Comparison of ENCODE assay signal across 25 mouse cellular contexts in the genomic region with DNA sequence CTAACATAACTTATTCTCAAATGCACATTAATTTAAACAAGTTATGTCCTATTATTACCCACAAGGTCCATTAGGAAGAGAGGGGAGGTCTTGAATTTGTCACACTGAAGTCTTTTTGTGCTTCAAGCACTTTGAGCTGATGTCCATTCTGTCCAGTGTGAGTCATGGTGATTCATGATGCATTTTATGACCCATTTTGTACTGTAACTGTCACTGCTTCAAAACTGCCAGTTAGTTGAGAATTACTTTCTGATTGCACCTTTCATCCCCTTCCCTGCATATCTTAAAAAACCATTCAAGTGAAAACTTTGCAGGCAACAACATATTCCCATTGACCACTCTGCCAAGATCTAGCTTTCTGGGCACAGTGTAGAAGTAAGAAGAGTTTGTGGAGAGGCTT. TPM values are rescaled to one million over a fixed set of nuclear protein-coding genes. Genes with fewer than 3 reads are reported as not detected.
A peak's percentile ranks its signal among the peaks of the same experiment; 100 is the strongest.
DNase-seq lines count a peak whose midpoint lies in the region; ATAC-seq and TF ChIP-seq lines count a peak whose summit lies in the region.
"Had no signal": no experiment of that assay in that cellular context is flagged by ENCODE, and none has a peak within 500 bp of the region (broad histone marks: within the 10 kb centered on the region; RNA-seq: fewer than 3 reads in every experiment).

No protein-coding gene starts in this region.

- H3K79me3 ChIP-seq in C2C12 (ENCODE audit: low read depth) = no peaks in the 10 kb centered on the region

- H3K36me3 ChIP-seq in C2C12 (ENCODE audit: control insufficient read depth, insufficient read depth) = no peaks in the 10 kb centered on the region
- H3K36me3 ChIP-seq in kidney, embryonic 14.5 days (ENCODE audit: control insufficient read depth, insufficient read depth, low read length) = no peaks in the 10 kb centered on the region
- H3K36me3 ChIP-seq: embryonic facial prominence, embryonic 13.5 days; embryonic facial prominence, embryonic 15.5 days; forebrain, embryonic 10.5 days; forebrain, embryonic 12.5 days had no signal

- TF ChIP-seq CTCF in C2C12 (IDR thresholded peaks at IDR 0.05; ENCODE audit: control insufficient read depth, insufficient read depth, insufficient read length) (no peak), Patski (IDR thresholded peaks at IDR 0.05) (no peak)

- no peaks in the 10 kb centered on the region for H3K9me3 ChIP-seq in kidney, embryonic 14.5 days (ENCODE audit: control insufficient read depth, low read length)
- H3K9me3 ChIP-seq: embryonic facial prominence, embryonic 13.5 days; embryonic facial prominence, embryonic 15.5 days; forebrain, embryonic 10.5 days; forebrain, embryonic 12.5 days had no signal

- CTCF ChIA-PET in Patski (lab: Charles Lee) = no interaction called here

- ATAC-seq in Patski = peak; percentile 46
- no peak for ATAC-seq in kidney, embryonic 14.5 days (ENCODE audit: low FRiP score, low TSS enrichment)
- ATAC-seq: forebrain, embryonic 14.5 days; forebrain, embryonic 16.5 days had no signal

- no peak overlapping the region for H3K27ac ChIP-seq in kidney, embryonic 14.5 days (ENCODE audit: low read depth, low read length)
- H3K27ac ChIP-seq: embryonic facial prominence, embryonic 13.5 days; embryonic facial prominence, embryonic 15.5 days; forebrain, embryonic 10.5 days; forebrain, embryonic 12.5 days had no signal

- H3K4me2 ChIP-seq in kidney, embryonic 14.5 days (replicated peaks; ENCODE audit: low read depth, low read length) = no peak overlapping the region
- H3K4me2 ChIP-seq: embryonic facial prominence, embryonic 13.5 days; embryonic facial prominence, embryonic 15.5 days; forebrain, embryonic 12.5 days had no signal

- no peak overlapping the region for H3K4me3 ChIP-seq in C2C12 (ENCODE audit: insufficient read depth, poor library complexity, severe bottlenecking)
- H3K4me3 ChIP-seq in kidney, embryonic 14.5 days (ENCODE audit: low read length) = no peak overlapping the region
- H3K4me3 ChIP-seq: embryonic facial prominence, embryonic 13.5 days; embryonic facial prominence, embryonic 15.5 days; erythroblast, embryonic 14.5 days; forebrain, embryonic 10.5 days; forebrain, embryonic 12.5 days had no signal

- no peaks in the 10 kb centered on the region for H3K27me3 ChIP-seq in C2C12 (ENCODE audit: control insufficient read depth, insufficient read depth, insufficient read length)
- H3K27me3 ChIP-seq in Patski = no peaks in the 10 kb centered on the region
- no peaks in the 10 kb centered on the region for H3K27me3 ChIP-seq in kidney, embryonic 14.5 days (ENCODE audit: control insufficient read depth, insufficient read depth, low read length)
- H3K27me3 ChIP-seq: embryonic facial prominence, embryonic 13.5 days; embryonic facial prominence, embryonic 15.5 days; forebrain, embryonic 12.5 days had no signal

- POLR2A ChIA-PET in Patski (lab: Charles Lee) = no interaction called here

- in situ Hi-C loops in Patski (cut with MboI; ENCODE audit: low pct_unique_long_range_greater_than_20kb) = no loop called here

- H3K9ac ChIP-seq in kidney, embryonic 14.5 days (ENCODE audit: low read depth, low read length) = no peak overlapping the region
- H3K9ac ChIP-seq: embryonic facial prominence, embryonic 13.5 days; embryonic facial prominence, embryonic 15.5 days; forebrain, embryonic 12.5 days had no signal

- H3K4me1 ChIP-seq in kidney, embryonic 14.5 days (ENCODE audit: control insufficient read depth, insufficient read depth, low read length) = no peaks in the 10 kb centered on the region
- H3K4me1 ChIP-seq: embryonic facial prominence, embryonic 13.5 days; embryonic facial prominence, embryonic 15.5 days; forebrain, embryonic 10.5 days; forebrain, embryonic 12.5 days had no signal

- no peak overlapping the region for H3ac ChIP-seq in C2C12 (ENCODE audit: control insufficient read depth, insufficient read length, low read depth)

- no peaks in the 10 kb centered on the region for H3K79me2 ChIP-seq in C2C12 (ENCODE audit: control insufficient read depth, insufficient read depth)

- DNase-seq in 3T3-L1 (ENCODE audit: low read depth, low spot score) (peak; percentile 64), Patski (ENCODE audit: low read depth, low spot score) (no peak)
- peak; percentile 67 for DNase-seq in Muller cell, postnatal 12 days (ENCODE audit: inconsistent ontology term)
- no peak for DNase-seq in ovary, postnatal 10 days (ENCODE audit: low spot score)
- DNase-seq in layer of hippocampus, adult 9-10 months (ENCODE audit: low spot score) = no peak
- no peak for DNase-seq in retina, embryonic 14.5 days (ENCODE audit: low spot score)
- DNase-seq: adrenal gland, adult 2 months; adrenal gland, postnatal 10 days; adrenal gland, postnatal 25 days; B cell, adult 2 months; cerebellum, adult 11 months; cerebellum, adult 2 months; cerebellum, adult 9-11 months; cerebellum, postnatal 14 days; cerebellum, postnatal 36 days; embryo, embryonic 11 days had no signal

TF ChIP-seq in C2C12, 6 proteins besides CTCF, POLR2A, EP300 and RAD21:
- TF ChIP-seq MYOD1 (IDR thresholded peaks at IDR 0.05; ENCODE audit: control insufficient read depth, insufficient read length, low read depth) = no peak
- no peak for TF ChIP-seq MYOG (IDR thresholded peaks at IDR 0.05; ENCODE audit: control insufficient read depth, extremely low read depth, insufficient read length)
- TF ChIP-seq FOSL1 (IDR thresholded peaks at IDR 0.05; ENCODE audit: insufficient read depth, low read length, poor library complexity, severe bottlenecking) = peak; percentile 60
- no peak for TF ChIP-seq CEBPB (IDR thresholded peaks at IDR 0.05; ENCODE audit: low read depth)
- no peak for TF ChIP-seq USF1 (IDR thresholded peaks at IDR 0.05; ENCODE audit: low read depth)
- no peak for TF ChIP-seq MAX (IDR thresholded peaks at IDR 0.05)

RNA-seq across cellular contexts. Expression of a gene that starts 11.6 kb away (rescaled TPM):
- not detected for polyA plus RNA-seq in C2C12 (2012; fragmentation: generic; extraction: Trizol)
- 0.65 TPM for polyA plus RNA-seq in Patski (2021)
- polyA plus RNA-seq in kidney, embryonic 14.5 days (2014; fragmentation: Nextera tagmentation; extraction: Ambion mirVana) = 0.06 and 0.08 TPM in 2 replicates
- polyA plus RNA-seq: erythroblast, embryonic 14.5 days; forebrain, embryonic 10.5 days had no signal

Comparison
In these comparisons a context has a peak if more than half of its experiments do, and no peak if none do; other contexts are left out.
1. DNase-seq: peak in 3T3-L1 (single experiment) and Muller cell, postnatal 12 days (single experiment); none in Patski (single experiment), ovary, postnatal 10 days (single experiment), layer of hippocampus, adult 9-10 months (single experiment) and retina, embryonic 14.5 days (single experiment).